Mouse (Mus musculus) stomach, postnatal 0 days (tissue): ENCODE measurements around the gene Stfa1.
"Not testable (repeated sequence)": the region's sequence is repeated elsewhere in the genome, so short reads cannot be mapped to it uniquely, and the experiment has no call there.

Experiments
- CTCF ChIP-seq: IDR thresholded peaks from 2 replicates; pipeline ENCODE4 v1.5.1; 2016; ENCODE audit warnings: antibody characterized with exemption, low read depth, mild to moderate bottlenecking, moderate library complexity
- EP300 ChIP-seq: optimal IDR thresholded peaks from 2 replicates; pipeline ENCODE3; 2016; ENCODE audit warnings: antibody characterized with exemption

- TF ChIP-seq CTCF, EP300: not testable (repeated sequence)
These were observed 16.2 kb upstream of the Stfa1 start for GRCm38 (mm10) chr16:36260585-36260984.
